Mouse (Mus musculus): ENCODE measurements around the gene Fig4.

Gene Fig4

DNA sequence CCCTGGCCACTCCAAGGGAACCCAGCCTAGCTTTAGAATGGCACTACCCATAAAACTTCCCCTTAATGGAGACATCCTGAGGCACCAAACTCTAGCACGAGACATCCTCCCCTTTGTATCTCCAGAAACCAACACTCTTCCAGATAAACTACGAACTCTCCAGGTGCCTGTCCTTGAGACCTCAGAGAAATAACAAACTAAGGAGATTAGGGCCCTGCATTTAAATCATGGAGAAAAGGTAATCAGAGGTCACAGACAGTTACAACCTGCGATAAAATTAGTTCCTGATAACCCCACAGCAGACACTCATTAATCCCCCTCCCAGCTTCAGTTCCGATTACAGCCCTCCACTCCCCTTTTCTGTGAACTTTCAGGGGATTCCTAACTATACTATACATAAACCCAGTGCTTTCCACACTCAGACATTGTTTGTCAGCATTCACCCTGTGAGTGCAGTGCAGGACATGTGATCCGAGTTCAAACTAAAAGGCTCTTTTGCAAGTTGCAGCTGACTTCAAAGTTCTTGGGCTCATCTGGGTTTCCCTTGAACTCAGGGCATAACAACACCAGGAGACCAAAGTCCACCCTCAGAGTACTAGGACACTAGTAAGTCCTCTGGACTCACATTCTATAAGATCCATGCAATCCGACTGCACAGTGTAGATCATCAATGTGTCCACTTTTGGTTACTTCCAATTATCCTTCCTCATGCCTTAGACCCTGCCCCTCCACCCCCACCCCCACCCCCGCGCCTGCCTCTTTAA is 42.6 kb downstream of the Fig4 start:
- DNase-seq: no peak

DNA sequence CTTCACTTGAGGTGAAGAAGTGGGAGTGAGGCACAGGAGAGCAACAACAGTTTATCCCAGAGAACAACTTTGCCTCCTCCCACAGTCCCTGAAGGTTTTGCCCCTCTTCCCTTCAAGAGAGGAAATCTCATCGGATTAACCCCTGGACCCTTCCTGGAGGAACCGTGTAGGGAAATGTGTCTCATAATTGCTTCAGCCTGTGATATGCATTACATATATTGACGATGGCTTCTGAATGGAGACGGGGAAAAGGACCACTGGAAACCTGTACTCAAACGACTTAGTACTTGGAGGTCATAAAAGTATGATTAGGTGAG is 52.4 kb downstream of the Fig4 start:
- DNase-seq: no peak

GRCm38 (mm10) chr10:41250045-41250748 is 52.9 kb downstream of the Fig4 start:
- no peak for DNase-seq

GRCm38 (mm10) chr10:41249006-41249659 is 53.9 kb downstream of the Fig4 start:
- DNase-seq: no peak

DNA sequence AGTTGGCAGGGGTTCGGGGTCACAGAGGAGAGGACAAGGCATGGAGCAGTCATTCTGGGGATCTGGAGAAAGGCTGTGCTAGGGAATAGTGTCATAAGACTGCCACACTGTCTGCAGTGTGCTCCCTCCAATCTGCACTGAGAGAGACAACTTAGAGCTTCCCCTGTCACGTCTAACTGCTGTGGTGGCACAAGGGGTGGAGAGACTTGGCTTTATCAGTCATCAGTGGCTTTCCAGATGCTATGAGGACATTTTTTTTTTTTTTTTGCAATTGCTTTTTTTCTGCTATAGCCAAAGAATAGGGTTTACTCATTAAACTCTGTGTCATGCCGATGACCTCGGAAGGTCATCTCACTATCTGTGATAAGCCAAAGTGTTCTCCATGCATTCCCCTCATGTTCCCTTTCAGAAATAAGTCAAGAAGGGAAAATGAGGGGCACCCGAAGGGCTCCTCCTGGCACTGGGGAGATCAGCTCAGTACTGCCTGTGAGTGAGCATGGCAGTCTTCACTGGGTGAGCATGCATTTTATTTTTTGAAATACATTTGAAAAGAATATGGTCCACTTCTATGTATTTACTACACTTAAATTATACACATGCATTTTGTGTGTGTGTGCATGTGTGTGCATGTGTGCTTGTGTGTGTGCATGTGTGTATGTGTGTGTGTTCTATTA is 55.1 kb downstream of the Fig4 start:
- DNase-seq: no peak

DNA sequence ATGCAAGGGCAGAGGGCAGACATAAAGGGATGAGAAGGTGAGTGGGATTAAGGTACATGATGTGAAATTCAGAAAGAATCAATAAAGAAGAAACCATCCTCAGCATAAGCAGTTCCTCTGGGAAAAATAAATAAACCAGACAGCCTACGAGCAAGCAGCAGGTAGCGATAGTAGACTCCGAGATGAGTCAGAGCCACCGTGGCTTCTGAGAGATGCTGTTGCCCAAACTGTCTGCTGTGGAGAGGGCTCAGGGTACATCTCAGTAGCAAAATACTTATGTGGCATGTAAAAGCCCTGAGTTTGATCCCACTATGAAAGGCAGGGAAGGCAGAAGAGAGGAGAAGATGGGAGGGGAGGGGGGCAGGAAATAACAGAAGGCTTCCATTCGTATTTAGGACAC is 56.9 kb downstream of the Fig4 start:
- DNase-seq: no peak

DNA sequence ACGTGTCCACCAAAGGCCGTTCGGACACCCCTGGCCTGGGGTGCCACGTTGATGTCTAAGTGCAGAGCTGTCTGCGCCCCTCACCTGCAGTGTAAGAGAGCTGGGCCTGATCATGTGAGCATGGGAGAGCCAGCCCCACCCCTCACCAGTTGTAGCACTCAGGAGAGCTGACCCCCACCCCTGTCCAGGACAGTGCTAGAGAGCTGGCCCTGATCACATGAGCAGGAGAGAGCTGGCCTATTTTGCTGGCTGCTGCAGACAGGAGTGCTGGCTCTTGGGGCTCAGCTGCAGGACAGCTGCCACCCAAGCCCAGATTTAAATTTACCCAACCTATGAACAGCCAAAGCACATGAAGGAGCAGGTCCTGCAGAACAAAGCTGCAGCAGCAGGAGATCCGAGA is 57.6 kb downstream of the Fig4 start:
- DNase-seq: no peak

- no peak for DNase-seq
Observed at GRCm38 (mm10) chr10:41245028-41245427, 58.0 kb downstream of the Fig4 start.

- DNase-seq: no peak
Observed at GRCm38 (mm10) chr10:41243930-41244329, 59.1 kb downstream of the Fig4 start.

GRCm38 (mm10) chr10:41241558-41242242 is 61.4 kb downstream of the Fig4 start:
- DNase-seq: no peak

DNA sequence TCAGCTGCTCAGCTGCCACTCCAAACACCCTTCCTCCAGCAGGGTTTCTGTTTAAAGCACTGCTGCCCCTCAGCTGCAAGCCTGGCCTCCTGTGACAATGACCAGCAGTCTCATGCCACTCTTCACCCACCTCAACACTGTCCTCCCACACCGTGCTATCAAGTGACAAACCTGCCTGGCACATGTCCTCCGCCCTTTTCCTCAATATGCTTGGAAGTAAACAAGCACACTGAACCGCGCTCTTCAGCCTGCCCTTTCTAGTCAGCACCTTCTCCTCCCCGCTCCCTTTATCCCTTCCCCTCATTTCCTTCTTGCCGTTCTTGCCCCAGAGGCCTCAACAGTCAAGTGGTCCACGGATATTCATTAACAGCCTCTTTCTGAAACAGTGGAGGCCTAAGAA is 62.0 kb downstream of the Fig4 start:
- DNase-seq: no peak

DNA sequence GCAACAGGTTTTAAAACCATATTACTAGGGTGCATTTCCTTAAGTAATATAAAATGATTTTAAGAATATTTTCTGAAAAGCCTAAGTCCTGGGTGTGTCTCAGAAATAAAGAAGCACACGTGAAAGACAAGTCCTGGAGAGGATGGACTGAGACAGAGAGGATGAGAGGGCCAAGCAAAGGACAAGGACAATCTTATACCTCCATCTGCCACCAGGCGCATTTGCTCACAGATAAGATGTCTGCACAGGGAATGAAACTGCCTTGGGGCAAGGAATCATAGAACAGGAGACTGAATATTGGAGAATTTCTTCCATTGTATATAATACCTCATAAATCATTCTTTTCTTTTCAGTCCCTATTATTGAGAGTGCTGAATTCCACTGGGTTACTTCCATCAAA is 67.0 kb downstream of the Fig4 start:
- DNase-seq: no peak

- DNase-seq: no peak
Observed at GRCm38 (mm10) chr10:41235584-41235983, 67.5 kb downstream of the Fig4 start.

- DNase-seq: no peak
Observed at GRCm38 (mm10) chr10:41235159-41235558, 67.9 kb downstream of the Fig4 start.

DNA sequence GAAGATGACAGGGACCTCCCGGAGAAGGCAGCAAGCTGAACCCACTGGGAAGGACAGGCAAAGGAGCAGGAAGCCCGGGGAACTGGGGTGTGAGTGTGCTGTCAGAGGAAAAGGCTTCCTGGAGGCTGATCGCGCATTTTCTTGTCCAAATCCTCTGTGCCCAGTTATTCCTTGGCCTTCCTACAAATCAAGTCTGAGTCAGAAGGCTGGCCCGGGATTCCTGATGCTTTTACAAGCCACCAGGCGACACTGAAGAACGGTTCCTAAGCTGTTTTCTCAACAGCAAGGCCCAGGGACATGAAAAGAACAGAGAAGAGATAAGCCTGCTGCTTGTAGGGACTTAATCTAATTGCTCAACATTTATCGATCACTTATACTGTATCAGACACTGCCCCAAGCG is 68.5 kb downstream of the Fig4 start:
- no peak for DNase-seq

- no peak for DNase-seq
Observed at GRCm38 (mm10) chr10:41233140-41233539, 69.9 kb downstream of the Fig4 start.

- DNase-seq: no peak
Observed at GRCm38 (mm10) chr10:41231163-41231835, 71.8 kb downstream of the Fig4 start.

DNA sequence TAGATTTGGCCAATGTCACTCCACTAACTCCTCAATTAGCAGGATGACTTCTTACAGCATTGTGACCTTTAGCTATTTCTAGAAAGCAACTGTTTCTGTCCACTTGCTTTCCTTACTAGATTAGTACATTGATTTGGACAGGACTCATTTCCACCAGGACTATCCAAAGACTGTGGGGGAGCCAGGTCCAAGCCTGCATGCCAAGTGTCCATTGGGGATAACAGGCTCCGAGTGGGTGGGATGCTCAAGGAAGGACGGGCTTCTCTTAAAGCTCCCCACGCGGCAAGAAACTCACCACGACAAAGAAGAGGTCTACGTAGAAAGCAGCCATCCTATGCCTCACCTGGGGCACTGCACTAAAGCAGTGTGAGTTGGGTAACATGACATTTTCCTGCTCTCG is 75.4 kb downstream of the Fig4 start:
- DNase-seq: no peak

DNA sequence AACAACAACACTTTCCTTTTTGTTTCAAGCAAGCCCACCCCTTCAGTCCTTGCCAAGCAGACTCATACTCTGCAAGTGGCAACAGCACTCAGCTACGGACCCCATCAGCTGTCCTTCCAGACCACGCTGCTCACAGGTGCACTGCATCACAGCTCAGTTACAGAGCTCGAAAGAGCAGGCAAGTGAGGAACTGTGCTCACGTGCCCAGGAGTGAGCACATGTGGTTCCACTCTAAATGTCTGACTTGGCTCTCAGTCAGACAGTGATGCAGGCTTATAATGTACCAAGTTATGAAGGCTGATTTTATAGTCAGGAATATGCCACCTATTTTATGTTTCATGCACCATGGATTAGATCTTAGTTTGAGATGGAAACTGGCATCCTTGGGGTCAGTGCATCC is 79.6 kb downstream of the Fig4 start:
- no peak for DNase-seq

- peak in 1 of 2 experiments; percentile 18 for DNase-seq
Observed at GRCm38 (mm10) chr10:41221204-41221603, 81.9 kb downstream of the Fig4 start.

- no peak for DNase-seq
Observed at GRCm38 (mm10) chr10:41218897-41219296, 84.2 kb downstream of the Fig4 start.

- no peak for DNase-seq
Observed at GRCm38 (mm10) chr10:41214083-41214482, 89.0 kb downstream of the Fig4 start.
